Mouse (Mus musculus) left cerebral cortex, adult 11 months (tissue): ENCODE measurements around the gene Med17.

Experiments used
- DNase-seq: peaks from one replicate; pipeline ENCODE4 v3.0.0; 2022; ENCODE audit warnings: low spot score

The Med17 gene

DNA sequence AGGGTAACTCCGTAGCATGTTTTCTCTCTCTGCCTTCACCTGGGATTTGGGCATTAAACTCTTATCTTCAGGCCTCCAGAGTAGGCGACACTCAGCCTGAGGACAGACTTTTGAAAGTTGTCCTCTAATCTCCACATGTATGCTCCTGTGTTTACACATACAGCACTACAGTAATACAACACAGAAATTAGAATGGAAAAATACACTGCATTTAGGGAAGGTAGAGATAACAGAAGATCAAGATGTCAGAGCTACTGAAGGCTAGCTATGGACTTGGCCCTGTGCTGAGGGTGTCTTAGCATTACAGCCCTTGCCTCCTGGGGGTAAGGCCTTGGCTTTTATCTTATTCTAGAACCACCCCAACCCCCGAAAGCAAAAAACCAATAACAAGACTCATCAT is 8.7 kb upstream of the Med17 start:
- DNase-seq = no peak

DNA sequence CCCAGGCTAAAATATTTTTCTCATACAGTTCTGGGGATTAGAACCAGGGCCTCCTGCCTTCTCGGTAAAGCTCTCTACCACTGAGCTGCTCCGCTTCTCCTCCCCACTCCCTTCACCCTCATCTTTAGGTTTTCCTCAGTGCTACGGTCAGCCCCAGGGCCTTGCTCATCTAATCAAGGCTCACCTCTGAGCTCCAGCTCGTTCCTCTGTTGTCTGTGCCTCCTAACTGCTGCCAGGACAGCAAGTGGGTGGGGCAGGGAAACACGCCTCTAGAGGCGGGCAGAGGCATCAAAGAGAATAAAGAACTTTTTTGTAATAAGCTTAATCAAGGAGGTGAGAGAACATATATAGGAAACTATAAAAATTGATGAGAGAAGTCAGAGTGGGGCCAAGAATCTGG is 8.1 kb upstream of the Med17 start:
- no peak for DNase-seq

DNA sequence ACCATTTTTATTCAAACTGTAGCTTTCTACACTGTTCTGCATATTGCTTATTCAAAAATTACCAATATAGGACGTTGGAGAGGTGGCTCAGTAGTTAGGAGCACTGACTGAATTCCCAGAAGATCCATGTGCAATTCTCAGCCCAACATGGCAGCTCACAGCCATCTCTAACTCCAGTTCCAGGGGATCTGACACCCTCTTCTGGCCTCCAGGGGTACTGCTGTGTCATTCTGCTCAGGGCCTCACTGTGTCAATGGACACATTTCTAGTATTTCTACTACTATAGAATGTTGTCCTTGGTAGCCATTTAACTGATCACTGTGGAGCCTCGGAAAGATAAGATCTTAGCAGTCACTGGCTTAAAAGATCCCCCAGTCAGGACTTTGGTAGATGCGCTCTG is 5.7 kb upstream of the Med17 start:
- no peak for DNase-seq

DNA sequence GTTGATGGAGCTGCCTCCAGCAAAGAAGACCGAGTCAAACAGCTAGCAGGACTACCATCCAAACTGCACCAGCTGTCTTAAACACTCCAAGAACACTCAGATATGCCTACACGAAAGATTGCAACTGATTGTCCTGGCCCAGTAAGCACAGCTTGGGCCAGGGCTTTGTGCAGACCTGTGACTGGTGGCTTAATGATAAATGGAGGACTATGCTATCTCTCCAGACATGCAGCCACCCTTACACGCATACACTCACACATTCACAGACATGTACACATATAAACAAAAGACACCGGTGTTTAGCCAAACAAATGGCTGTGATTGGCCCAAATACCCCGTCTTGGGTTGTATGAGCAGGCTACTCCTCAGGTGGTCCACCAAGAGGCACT is 754 bp upstream of the Med17 start:
- DNase-seq = no peak

DNA sequence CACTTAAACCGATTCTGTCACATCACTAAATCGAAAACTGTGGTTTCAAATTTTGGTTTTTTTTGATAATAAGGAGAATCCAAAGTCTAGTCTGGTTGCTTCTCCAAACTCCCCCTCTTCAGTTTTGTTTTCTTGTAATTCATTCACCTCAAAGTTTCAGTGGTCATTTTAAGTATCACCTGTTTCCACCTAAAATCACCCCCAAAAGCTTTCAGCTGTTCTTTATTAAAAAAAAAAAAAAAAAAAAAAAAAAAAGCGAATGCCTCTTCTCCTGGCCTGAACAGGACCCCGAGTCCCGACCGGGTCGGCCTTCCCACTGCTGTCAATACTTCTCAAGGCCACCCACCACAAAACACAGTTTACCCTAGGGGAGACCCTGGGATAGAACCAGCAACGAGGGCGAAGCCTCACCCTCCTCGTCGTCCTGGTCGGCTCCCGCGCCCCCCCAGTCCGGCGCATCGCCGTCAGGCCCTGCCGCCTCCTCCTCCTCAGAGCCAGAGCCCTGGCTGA is 537 bp downstream of the Med17 start:
- no peak for DNase-seq

DNA sequence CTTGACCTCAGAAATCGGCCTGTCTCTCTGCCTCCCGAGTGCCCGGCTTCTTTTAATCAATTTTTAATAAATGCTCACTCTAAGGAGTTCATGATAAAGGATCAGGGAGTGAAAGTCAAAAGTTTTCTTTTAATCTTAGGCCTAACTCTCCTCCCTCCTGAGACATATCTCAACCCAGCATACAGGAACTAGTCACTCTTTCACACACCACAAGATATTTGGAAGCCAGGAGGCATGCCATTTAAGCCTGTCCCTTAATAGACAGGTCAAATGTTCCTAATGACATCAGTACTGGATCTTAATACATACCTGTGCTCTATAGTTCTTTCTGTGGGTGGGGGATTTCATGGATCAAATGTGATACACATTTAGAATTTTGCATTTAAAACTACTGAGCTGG is 1.4 kb downstream of the Med17 start:
- DNase-seq = no peak

DNA sequence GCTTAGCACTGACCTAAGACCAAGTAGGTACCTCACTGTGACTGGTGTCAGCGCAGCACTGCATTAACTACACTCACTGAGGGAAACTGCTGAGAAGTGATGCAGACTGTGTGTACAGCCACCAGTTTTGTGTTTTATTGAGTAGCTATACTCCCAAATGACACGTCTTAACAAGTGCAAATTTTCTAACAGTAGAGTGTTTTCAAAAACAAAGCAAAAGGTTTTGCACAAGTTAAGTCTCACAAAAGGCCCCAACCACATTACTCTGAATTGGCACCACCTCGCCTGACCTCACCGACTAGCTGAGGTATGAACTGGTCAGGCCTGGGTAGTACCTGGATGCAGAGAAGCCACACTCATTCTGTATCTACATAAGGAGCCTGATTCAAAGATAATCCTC is 2.9 kb downstream of the Med17 start:
- DNase-seq = no peak

DNA sequence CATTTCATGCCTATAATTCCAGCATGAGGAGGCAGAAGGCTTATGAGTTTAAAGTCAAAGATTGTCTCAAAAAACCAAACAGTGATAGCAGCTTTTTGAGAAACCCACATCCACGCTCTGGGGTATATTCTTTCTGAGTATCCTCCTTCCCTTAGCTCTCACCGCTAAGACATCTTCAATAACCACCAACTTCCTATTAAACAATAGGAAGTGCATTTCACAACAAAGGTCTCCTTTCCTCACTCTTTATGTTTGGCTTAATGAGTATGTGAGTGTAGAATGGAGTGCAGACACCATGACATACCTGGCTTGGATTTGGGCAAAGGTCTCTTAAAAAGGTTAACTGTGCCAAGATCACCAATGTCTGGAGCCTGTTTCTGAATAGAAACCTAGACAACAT is 5.8 kb downstream of the Med17 start:
- DNase-seq = no peak

DNA sequence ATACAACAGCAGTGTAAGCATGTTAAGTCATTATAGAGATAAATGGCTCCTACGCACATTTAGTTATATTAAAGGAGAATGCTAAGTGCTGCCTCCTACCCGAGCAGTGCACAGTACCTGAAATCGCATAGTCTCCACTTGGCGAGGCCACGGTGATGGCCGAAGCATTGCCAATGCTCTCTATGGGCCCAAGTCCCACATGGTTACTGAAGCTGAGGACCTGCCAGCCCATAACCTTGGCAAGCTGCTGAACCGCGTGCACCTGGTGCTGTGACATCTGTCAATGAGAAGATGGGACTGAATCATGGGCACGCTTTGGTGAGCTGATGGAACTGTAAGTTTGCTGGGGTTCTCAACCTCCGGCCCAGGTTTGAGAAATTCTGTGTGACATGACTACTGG is 16.2 kb downstream of the Med17 start:
- no peak for DNase-seq

DNA sequence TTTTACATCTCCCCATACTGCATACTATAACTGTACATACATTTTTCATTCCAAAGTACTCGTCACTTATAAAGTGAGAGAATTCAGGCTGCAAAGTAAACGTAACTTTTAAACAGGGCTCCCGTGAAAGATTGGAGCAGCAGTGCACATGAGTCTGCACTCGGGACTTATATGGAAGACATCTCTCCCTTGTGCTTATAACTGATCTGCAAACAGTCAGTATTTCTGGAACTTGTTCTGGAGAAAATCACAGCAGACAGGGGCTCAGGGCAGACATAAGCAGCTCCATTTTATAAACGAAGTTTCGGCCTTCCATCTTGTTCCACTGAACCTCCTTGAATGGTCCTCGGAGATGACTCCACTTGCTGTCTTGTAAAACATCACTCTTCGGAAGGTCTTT is 17.8 kb downstream of the Med17 start:
- no peak for DNase-seq

DNA sequence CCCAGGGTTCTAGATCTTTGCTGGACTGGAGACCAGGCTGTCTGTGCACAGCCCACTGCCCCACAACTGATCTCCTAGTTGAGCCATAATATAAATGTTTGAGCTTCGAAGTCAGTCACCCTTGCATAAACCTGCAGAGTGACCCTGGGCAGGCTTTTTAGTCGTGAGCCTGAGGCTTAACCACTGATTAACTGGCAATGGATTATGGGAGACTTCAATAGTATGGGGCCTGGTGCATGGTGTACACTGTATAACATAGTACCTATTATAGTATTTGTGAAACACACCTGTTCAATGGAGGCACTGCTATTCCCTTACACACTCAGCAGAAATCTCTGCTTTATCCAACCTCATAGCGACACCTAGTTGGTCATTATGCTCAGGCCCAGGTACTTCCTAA is 23.5 kb downstream of the Med17 start:
- no peak for DNase-seq

DNA sequence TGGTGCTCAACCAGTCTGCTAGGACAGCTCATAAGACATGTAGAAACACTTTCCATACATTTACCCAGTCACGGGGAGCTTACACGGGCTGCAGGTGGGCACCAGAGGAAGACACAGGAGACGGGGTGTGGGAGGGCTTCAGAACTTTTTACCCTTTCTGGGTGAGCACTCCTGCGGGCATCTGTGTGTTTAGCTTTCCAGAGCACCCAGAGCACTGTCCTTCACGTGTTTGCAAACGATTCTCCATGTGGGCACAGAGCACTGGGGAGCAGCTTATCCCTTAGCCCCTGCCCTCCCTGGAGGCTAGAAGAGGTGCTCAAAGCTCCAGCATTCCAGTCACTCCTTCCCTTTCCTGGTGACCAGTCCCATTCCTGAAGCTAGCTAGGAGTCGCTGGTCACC is 25.2 kb downstream of the Med17 start:
- DNase-seq = no peak

DNA sequence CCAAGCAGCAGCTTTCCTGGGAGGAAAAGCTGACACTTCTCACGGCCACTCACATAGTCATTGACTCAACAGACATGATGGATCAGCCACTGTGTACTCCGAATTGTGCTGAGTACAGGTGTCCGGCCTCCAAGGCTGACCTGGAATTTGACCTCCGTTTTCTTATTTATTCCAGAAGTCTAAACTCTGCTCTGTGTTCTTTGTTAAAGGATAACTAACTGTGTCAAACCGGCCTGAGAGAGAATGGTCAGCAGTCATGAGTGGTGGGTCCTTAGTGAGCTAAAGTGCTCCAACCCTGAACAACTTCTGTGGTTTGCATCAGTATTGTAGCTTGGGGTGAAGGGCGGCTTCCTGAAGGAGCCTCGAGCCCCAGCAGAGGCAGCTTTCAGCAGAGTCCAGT is 27.5 kb downstream of the Med17 start:
- no peak for DNase-seq

DNA sequence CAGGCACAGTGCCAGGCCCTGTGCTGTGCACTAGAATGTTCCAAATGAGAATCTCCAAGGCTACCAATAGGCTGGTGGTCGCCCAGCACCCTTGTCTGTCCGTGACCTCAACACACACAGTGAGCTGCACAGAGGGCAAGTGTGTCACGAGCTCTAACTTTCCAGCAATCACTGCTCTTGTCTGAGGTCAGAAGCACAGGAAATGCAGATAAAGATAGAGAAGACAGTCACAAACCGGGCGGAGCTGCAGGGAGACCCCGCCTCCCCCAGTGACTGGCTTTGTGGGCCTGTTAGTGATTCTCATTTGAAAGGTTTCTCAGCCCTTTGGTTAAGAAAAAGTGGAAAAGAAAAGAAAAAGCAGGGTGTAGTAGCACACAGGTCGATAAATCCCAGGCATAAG is 29.4 kb downstream of the Med17 start:
- no peak for DNase-seq

DNA sequence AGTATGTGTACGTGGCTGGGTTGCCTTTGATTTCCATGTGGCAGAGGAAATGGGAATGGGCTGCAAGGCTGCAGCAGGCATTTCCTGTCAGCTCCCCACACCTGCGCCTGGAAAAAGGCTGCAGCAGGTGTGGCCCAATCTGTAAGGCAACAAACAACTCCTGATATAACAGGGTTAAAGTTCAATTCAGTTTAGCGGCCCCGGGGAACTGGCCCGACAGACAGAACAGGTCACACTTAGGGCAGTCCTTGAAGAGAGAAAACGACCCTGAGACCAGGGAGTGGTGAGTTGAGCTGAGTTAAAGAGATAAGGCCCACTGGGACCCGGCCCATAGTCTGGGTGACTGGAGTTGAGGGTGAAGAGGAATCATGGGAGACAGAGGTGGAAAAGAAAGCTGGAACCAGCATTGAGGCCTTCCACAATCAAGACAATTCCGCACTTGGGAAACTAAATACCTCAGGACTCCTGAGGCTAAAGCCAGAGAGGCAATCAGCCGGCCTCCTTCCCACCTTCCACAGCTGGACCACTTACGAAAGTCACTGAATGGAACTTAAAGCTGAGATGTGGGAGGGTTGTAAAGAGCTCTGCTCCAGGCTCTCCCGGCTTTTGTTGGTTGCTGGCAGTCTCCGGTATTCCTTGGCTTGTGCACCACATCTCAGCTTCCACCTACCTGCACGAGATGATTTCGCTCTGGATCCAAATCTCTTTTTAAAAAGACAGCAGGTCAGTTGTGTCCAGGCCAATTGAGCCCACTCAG is 34.2 kb downstream of the Med17 start:
- DNase-seq = no peak

DNA sequence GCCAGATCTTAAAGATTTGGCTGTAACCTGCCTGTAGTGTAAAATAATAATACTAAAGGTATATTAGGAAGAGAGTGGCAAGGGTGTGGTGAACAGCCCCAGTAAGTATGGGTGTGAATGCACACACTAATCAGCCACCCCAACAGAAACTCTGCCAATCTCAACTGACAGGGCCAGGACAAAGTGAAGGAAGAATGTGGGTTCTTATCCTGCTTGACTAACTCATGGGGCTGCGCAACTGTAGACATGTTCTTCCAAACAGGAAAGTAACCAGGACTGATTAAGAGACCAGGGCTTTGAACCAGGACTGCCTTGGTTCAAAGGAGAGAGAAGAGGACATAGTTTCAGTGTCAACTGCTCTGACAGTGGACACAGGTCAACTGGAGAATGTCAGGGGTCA is 37.6 kb downstream of the Med17 start:
- no peak for DNase-seq

DNA sequence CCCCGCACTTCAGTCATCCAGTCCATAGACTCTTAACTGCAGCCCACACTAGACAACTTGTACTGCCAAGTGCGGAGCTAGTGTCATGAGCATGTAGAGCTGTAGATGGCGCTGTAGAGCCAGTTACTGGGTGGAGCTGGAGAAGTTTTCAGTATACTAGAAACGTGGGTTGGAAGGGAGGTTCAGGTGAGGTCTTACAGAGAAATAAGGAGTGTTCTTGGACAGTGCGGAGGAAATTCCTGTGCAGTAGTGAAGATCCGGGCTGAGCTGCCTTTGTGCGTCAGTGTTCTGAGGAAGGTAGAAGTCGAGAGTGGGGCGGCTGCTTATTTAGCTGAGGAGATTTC is 38.2 kb downstream of the Med17 start:
- DNase-seq = no peak

DNA sequence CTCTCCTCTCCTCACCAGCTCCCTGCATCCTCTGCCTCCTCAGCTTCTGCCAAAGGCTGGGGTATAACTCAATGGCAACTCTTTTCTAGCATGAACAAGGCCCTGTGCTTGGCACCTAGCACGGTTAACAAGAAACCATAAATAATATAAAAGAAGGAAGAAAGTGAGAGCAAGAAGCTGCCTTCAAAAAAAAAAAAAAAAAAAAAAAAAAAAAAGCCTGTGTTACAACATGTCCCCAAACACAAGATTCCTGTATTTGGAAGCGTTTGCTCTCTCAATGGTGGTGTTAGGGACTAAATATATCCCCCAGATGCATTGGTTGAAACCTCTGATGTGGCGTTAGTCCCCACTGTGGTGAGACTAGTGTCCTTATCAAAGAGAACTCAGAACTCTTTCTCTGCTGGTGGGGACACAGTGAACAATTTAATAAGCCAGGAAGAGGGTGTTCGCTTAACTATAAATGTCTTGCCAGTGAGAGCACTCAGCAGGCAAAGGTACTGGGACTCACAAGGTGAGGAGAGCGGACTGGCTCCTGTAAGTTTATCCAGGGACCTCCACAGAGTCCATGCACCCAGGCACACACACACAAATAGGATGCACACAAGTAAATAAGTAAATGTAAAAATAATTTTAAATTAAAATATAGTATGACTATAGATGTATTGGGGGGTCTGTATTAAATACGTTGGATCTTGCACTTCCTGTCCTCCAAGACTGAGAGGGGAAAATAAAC is 38.7 kb downstream of the Med17 start:
- DNase-seq = no peak

DNA sequence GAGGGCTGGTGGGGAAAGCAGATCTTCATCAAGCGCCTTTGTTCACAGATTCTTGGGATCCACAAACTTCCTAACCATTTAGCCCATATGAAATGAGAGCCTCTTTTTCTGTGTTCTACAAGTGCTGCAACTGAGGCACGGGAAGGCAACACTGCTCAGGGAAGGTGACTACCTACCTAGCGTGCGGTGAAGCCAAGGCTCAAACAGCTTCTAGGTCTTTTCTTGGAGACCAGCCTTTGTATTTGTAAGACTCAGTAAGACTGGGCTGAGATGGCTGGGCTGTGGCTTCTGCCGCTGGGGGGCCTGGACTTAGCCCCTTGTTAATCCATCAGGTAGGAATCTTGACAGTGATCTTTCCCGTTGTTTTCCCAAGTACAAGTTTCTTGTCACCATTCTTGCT is 39.7 kb downstream of the Med17 start:
- DNase-seq = no peak

DNA sequence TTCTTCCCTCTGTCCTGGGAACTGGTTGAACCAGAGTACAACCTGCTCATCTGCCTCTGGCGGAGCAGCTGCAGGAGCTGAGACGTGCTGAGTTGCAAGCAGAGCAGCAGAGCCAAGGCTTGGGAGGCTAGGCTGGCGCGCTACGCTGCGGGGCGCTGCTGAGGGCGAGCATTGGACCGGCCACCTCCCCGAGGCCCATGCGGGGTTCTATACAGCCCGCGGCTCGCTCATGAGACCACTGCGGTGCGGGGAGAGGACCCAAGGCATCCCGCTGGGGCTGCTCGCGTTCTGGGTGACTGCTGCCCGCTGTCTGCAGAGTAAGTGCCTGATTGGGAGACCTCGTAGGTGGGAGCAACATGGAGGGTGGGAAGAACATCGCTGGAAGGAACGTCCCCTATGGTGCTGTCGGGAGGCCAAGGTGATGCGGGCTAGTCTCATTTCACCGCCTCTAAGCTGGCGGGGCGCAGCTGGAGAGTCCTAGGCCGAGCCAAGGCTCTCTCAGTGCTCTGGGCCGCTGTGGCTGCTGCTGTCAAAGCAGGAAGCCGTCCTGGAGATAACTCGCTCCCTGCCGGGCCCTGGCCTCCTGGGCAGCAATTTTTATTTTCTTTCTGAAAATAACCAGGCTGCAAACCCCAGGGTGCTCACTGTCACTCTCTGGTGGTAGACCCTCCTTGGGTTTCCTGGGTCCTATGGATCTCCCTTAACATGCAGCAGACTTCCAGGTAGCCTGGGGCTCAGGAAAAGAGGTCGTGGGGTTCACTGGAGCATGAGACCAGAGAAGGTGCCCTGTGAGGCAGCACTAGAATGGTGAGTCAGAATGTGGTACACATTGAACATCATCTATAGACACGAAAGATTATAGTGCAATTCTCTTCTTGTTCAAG is 40.4 kb downstream of the Med17 start, which contains the start of gene Vstm5:
Gene Vstm5, plus strand, starts transcription at position 4 of the 884 bp plus-strand sequence.
- peak; percentile 26 for DNase-seq

DNA sequence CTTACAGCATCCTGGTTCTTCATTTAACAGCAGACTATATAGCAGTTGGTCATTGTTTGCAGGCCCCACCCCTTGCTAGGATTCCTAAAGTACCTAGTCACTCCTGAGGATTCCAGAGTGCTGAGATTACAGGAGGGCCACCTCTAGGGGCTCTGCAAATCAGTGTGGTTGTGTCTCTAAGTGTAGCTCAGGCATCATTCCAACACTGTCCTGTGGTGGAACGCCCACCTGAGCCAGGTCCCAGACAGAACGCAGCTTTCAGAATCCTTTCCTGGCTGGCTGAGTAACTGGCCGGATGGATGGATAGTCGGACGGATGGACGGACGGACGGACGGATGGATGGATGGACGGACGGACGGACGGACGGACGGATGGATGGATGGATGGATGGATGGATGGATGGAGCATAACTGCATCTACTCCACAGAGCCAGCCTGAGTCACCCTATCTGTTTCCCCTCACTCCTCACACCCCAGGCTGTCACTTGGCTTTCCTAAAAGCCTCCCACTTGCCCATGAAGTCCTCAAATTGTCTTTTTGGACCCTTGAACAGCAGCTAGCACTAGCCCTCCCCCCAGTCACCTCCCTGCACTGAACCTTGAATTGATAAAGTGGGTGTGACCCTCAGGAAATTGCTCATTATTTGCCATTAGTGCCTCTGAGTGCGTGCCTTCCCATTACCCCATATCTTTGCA is 41.3 kb downstream of the Med17 start:
- no peak for DNase-seq
